Mouse (Mus musculus) E14TG2a.4 (cell line): Measurements from ENCODE around the gene Tex52.

ENCODE experiments used
- CTCF ChIP-seq: conservative IDR thresholded peaks from 2 replicates; pipeline ENCODE4 v1.5.1; 2014; ENCODE audit warnings: low read length
- POU5F1 ChIP-seq: IDR thresholded peaks from 2 replicates; pipeline ENCODE4 v1.6.1; 2014; ENCODE audit warnings: low read length, borderline replicate concordance

DNA sequence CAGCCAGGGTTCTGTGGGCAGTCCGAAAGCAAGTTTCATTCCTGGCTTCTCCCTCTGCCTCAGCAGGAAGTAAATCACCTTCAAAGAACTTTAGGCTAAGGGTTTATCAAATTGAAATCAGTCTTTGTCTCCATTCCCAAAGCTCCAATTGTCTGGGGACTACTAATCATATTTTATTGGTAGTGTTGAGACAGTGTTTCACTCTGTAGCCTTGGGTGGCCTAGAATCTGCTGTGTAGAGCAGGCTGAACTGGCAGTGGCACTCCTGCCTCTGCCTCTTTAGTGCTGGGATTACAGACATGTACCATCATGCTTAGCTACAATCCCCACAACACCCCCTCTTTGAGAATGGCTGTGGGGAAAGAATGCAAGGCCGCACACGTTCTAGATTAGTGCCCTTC is 46.2 kb downstream of the Tex52 start:
- TF ChIP-seq CTCF (no peak), POU5F1 (no peak)
